8 mouse cellular contexts compared by ENCODE assay signal in genomic region chr11:23497718-23498509, GRCm38 (mm10). TPM values are rescaled to one million over a fixed set of nuclear protein-coding genes. Genes with fewer than 3 reads are reported as not detected.
DNase-seq lines count a peak whose midpoint lies in the region; ATAC-seq and TF ChIP-seq lines count a peak whose summit lies in the region.

TSS of gene Ahsa2 (minus strand) at chr11:23498030.

- H3K4me2 ChIP-seq in forebrain, embryonic 16.5 days (ENCODE audit: low read length): peak within 1 kb of the TSS; percentile 66
- H3K4me2 ChIP-seq in lung, embryonic 15.5 days: peak within 1 kb of the TSS; percentile 83

- H3K4me3 ChIP-seq in ES-E14 (ENCODE audit: insufficient read depth in 1 of 2, low read depth in 1 of 2, low read length in 2 of 2, poor library complexity in 1 of 2, severe bottlenecking in 1 of 2): peak within 1 kb of the TSS; percentile 83 to 96
- peak within 1 kb of the TSS; percentile 80 for H3K4me3 ChIP-seq in forebrain, embryonic 16.5 days (replicated peaks; ENCODE audit: low read length)
- H3K4me3 ChIP-seq in lung, embryonic 15.5 days: peak within 1 kb of the TSS; percentile 94

- peak within 1 kb of the TSS; percentile 86 for H3K9ac ChIP-seq in ES-E14 (ENCODE audit: insufficient read depth, low read depth, low read length, poor library complexity, severe bottlenecking)
- H3K9ac ChIP-seq in forebrain, embryonic 16.5 days (replicated peaks; ENCODE audit: low read depth, low read length): peak within 1 kb of the TSS; percentile 96
- peak within 1 kb of the TSS; percentile 95 for H3K9ac ChIP-seq in lung, embryonic 15.5 days

- no peaks in the 10 kb centered on the region for H3K9me3 ChIP-seq in ES-E14 (ENCODE audit: control insufficient read depth, insufficient read depth, low read depth, low read length)
- H3K9me3 ChIP-seq in forebrain, embryonic 16.5 days (ENCODE audit: control insufficient read depth, low read length): no peaks in the 10 kb centered on the region
- H3K9me3 ChIP-seq in lung, embryonic 15.5 days: no peaks in the 10 kb centered on the region

- under 1% methylated on average over 63 of the region's 66 CpGs for WGBS in forebrain, embryonic 16.5 days
- 1% methylated on average over 59 of the region's 66 CpGs for WGBS in lung, embryonic 15.5 days

- in situ Hi-C loops in ES-E14 (cut with MboI; ENCODE audit: low sequenced_read_pairs in 2 of 2, unreplicated experiment in 2 of 2): no loop called here

- H3K27ac ChIP-seq in ES-E14 (ENCODE audit: insufficient read depth, low read depth, low read length, poor library complexity, severe bottlenecking): peak within 1 kb of the TSS; percentile 40; the same call in 1 of the 2 replicates
- peak within 1 kb of the TSS; percentile 97 for H3K27ac ChIP-seq in forebrain, embryonic 16.5 days (ENCODE audit: low read length)
- H3K27ac ChIP-seq in lung, embryonic 15.5 days: peak within 1 kb of the TSS; percentile 97

- H3K27me3 ChIP-seq in forebrain, embryonic 16.5 days (replicated peaks; ENCODE audit: control insufficient read depth, insufficient read depth, low read length): no peaks in the 10 kb centered on the region
- no peaks in the 10 kb centered on the region for H3K27me3 ChIP-seq in lung, embryonic 15.5 days

- ATAC-seq in forebrain, embryonic 16.5 days: peak; percentile 90
- ATAC-seq in lung, embryonic 15.5 days (ENCODE audit: borderline replicate concordance, extremely low read depth, low FRiP score, low TSS enrichment): peak; percentile 96

- peaks cover 9% of the 10 kb centered on the region for H3K36me3 ChIP-seq in ES-E14 (ENCODE audit: control insufficient read depth, insufficient read depth, low read length, poor library complexity, severe bottlenecking)
- H3K36me3 ChIP-seq in forebrain, embryonic 16.5 days (ENCODE audit: control insufficient read depth, insufficient read depth): peaks cover 15% of the 10 kb centered on the region
- peaks cover 24% of the 10 kb centered on the region for H3K36me3 ChIP-seq in lung, embryonic 15.5 days

- peak; percentile 95 for DNase-seq in ES-E14 (ENCODE audit: low read depth, low spot score)
- peak; percentile 92 for DNase-seq in cerebellum, adult 11-12 months
- peak; percentile 99 for DNase-seq in heart, postnatal 4 days
- peak; percentile 92 to 93 for DNase-seq in layer of hippocampus, adult 8-10 months (ENCODE audit: low spot score in 2 of 2)
- peak; percentile 96 for DNase-seq in ovary, adult 18-20 months (ENCODE audit: low spot score)
- DNase-seq in thymus, postnatal 0 days (ENCODE audit: low spot score): peak; percentile 95

- peaks cover 0 to 10% of the 10 kb centered on the region in 2 experiments; a peak in 2 of 4 replicates for H3K4me1 ChIP-seq in ES-E14 (ENCODE audit: control insufficient read depth in 2 of 2, insufficient read depth in 2 of 2, low read length in 2 of 2, poor library complexity in 1 of 2)
- peaks cover 24% of the 10 kb centered on the region for H3K4me1 ChIP-seq in forebrain, embryonic 16.5 days (replicated peaks; ENCODE audit: control insufficient read depth, insufficient read depth, low read length)
- peaks cover 19% of the 10 kb centered on the region for H3K4me1 ChIP-seq in lung, embryonic 15.5 days

TF ChIP-seq in ES-E14, 5 proteins besides CTCF, POLR2A, EP300 and RAD21:
- TF ChIP-seq MAFK (IDR thresholded peaks at IDR 0.05; ENCODE audit: insufficient read depth, low read depth, low read length) (no peak), ZNF384 (IDR thresholded peaks at IDR 0.05; ENCODE audit: low read depth, low read length) (peak; percentile 71), ZC3H11A (IDR thresholded peaks at IDR 0.05; ENCODE audit: borderline replicate concordance, low read depth, low read length) (no peak), CHD2 (IDR thresholded peaks at IDR 0.05; ENCODE audit: low read depth, low read length) (no peak), HCFC1 (IDR thresholded peaks at IDR 0.05; ENCODE audit: borderline replicate concordance, insufficient read depth, low read length) (no peak)

RNA-seq across cellular contexts. Expression of gene Ahsa2, which starts in this region (rescaled TPM):
- total RNA-seq in ES-E14 (2012; rRNA removed): 25.6 and 32.0 TPM in 2 replicates
- polyA plus RNA-seq in forebrain, embryonic 16.5 days (2015; fragmentation: Nextera tagmentation; extraction: Ambion mirVana): 148 and 158 TPM in 2 replicates
- total RNA-seq in heart, postnatal 4 days (2021): 10 to 100 TPM; 39.5 to 39.9 TPM
- total RNA-seq in layer of hippocampus, adult 8-10 months (2022): 10 to 100 TPM; 40.8 to 55.9 (median 48.0) TPM
- polyA plus RNA-seq in lung, embryonic 15.5 days (2015; fragmentation: Nextera tagmentation; extraction: Ambion mirVana): 77.2 and 85.6 TPM in 2 replicates
- 29.1 and 33.0 TPM in 2 replicates for polyA plus RNA-seq in thymus, postnatal 0 days (2015; fragmentation: Nextera tagmentation; extraction: Ambion mirVana)

Comparison
In these comparisons a context has a peak if more than half of its experiments do, and no peak if none do; other contexts are left out.
1. Peak in every context shown above with its lines: DNase-seq, ATAC-seq, H3K4me3 ChIP-seq and H3K27ac ChIP-seq.
2. H3K27ac ChIP-seq: peak in every context shown above with its lines; median percentile 97 in forebrain, embryonic 16.5 days; 97 in lung, embryonic 15.5 days; 40 in ES-E14.